Mouse (Mus musculus) A20 (cell line): ENCODE results near the gene Tspan14.

Experiments used
- DNase-seq: peaks from one replicate; pipeline ENCODE4 v3.0.0-alpha.2; 2011; ENCODE audit warnings: low read depth, low spot score

Gene Tspan14

GRCm38 (mm10) chr14:40874565-40874964 is 92.0 kb downstream of the Tspan14 start:
- DNase-seq, result no peak

- DNase-seq, result no peak
Observed at GRCm38 (mm10) chr14:40873961-40874360, 92.6 kb downstream of the Tspan14 start.

GRCm38 (mm10) chr14:40870598-40870997 is 96.0 kb downstream of the Tspan14 start:
- no peak for DNase-seq

- no peak for DNase-seq
Observed at GRCm38 (mm10) chr14:40864811-40865514, 101.6 kb downstream of the Tspan14 start.

GRCm38 (mm10) chr14:40863659-40864058 is 102.9 kb downstream of the Tspan14 start:
- no peak for DNase-seq

- DNase-seq, result no peak
Observed at GRCm38 (mm10) chr14:40863022-40863421, 103.6 kb downstream of the Tspan14 start.
